Mouse (Mus musculus) limb, embryonic 15.5 days (tissue): ENCODE measurements around the gene Parp6. TPM values are rescaled to one million over a fixed set of nuclear protein-coding genes. Genes with fewer than 3 reads are reported as not detected.

ENCODE experiments used
- ATAC-seq: fragments of 200-750 bp; cut with Nextera tagmentation; 2 replicates; pipeline ENCODE4 v1.8.0; 2017; ENCODE audit warnings: low read depth, moderate TSS enrichment; ENCODE audit not compliant: insufficient number of reproducible peaks, low FRiP score, low TSS enrichment
- H3K27ac ChIP-seq: fragments of 300-500 bp; sonication (generic); 2 replicates; pipeline ENCODE4 v1.5.1; 2015; ENCODE audit warnings: moderate library complexity, mild to moderate bottlenecking, inconsistent platforms
- H3K27me3 ChIP-seq: fragments of 300-500 bp; sonication (generic); 2 replicates; pipeline ENCODE4 v1.6.1; 2015; ENCODE audit warnings: inconsistent platforms
- H3K36me3 ChIP-seq: fragments of 300-500 bp; sonication (generic); 2 replicates; pipeline ENCODE4 v1.6.1; 2015; ENCODE audit warnings: inconsistent platforms
- H3K4me1 ChIP-seq: fragments of 300-500 bp; sonication (generic); 2 replicates; pipeline ENCODE4 v1.6.1; 2015; ENCODE audit warnings: inconsistent platforms
- H3K4me2 ChIP-seq: fragments of 300-500 bp; sonication (generic); 2 replicates; pipeline ENCODE4 v1.6.1; 2015; ENCODE audit warnings: mild to moderate bottlenecking, inconsistent platforms
- H3K4me3 ChIP-seq: fragments of 300-500 bp; sonication (generic); 2 replicates; pipeline ENCODE4 v1.5.1; 2015; ENCODE audit warnings: mild to moderate bottlenecking, inconsistent platforms
- H3K9ac ChIP-seq: fragments of 300-500 bp; sonication (generic); 2 replicates; pipeline ENCODE4 v1.6.1; 2015; ENCODE audit warnings: inconsistent platforms
- H3K9me3 ChIP-seq: fragments of 300-500 bp; sonication (generic); 2 replicates; pipeline ENCODE4 v1.6.1; 2016; ENCODE audit warnings: inconsistent platforms
- WGBS: fragments of 180-500 bp; shearing (Covaris S2); methylation state at CpG from one replicate; pipeline ENCODE4 v1.1.7; 2015; 5-methylcytosine and 5-hydroxymethylcytosine counted together
- polyA plus RNA-seq: library from polyadenylated mRNA; unstranded; fragments of >200 nt; fragmentation: Nextera tagmentation; extraction: Ambion mirVana; gene quantifications from 2 replicates; pipeline ENCODE4 v1.2.1, GENCODE M21; 2015

Parp6 gene
- polyA plus RNA-seq, 1 experiment from 2014 or later = 27.8 TPM

GRCm38 (mm10) chr9:59668473-59668872 is 51.4 kb downstream of the Parp6 start:
- Histone ChIP-seq H3K4me3 (no peak overlapping the region), H3K9ac (no peak overlapping the region), H3K27ac (no peak overlapping the region), H3K9me3 (no peaks in the 10 kb centered on the region), H3K4me2 (no peak overlapping the region), H3K4me1 (no peaks in the 10 kb centered on the region), H3K36me3 (peaks cover 96% of the 10 kb centered on the region), H3K27me3 (no peaks in the 10 kb centered on the region)
- 91% methylated on average over 7 of the region's 7 CpGs for WGBS
- no peak for ATAC-seq

DNA sequence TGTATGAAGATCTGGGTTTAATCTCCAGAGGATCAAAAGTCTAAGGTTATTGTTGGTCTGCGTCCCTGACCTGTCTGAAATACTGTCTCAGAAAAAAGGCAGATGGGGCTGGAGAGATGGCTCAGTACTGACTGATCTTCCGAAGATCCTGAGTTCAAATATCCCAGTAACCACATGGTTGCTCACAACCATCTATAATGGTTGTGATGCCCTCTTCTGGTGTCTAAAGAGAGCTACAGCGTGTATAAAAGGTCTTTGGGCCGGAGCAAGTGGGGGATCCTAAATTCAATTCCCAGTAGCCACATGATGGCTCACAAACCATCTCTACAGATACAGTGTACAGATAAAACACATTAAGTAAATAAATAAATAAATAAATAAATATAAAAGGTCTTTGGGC is 52.1 kb downstream of the Parp6 start:
- 82% methylated on average over 4 of the region's 4 CpGs for WGBS
- no peaks in the 10 kb centered on the region for H3K9me3 ChIP-seq
- no peaks in the 10 kb centered on the region for H3K27me3 ChIP-seq
- no peak overlapping the region for H3K9ac ChIP-seq
- H3K36me3 ChIP-seq = peaks cover 97% of the 10 kb centered on the region
- H3K27ac ChIP-seq = no peak overlapping the region
- H3K4me3 ChIP-seq = no peak overlapping the region
- H3K4me2 ChIP-seq = no peak overlapping the region
- ATAC-seq = no peak
- H3K4me1 ChIP-seq = no peaks in the 10 kb centered on the region

GRCm38 (mm10) chr9:59672195-59672894 is 55.3 kb downstream of the Parp6 start:
- WGBS = 80% methylated on average over 12 of the region's 12 CpGs
- Histone ChIP-seq H3K36me3 (peaks cover 96% of the 10 kb centered on the region), H3K4me2 (no peak overlapping the region), H3K4me1 (no peaks in the 10 kb centered on the region), H3K4me3 (no peak overlapping the region), H3K9me3 (no peaks in the 10 kb centered on the region), H3K27ac (no peak overlapping the region; the same call in 1 of the 2 replicates), H3K9ac (no peak overlapping the region), H3K27me3 (no peaks in the 10 kb centered on the region)
- no peak for ATAC-seq

DNA sequence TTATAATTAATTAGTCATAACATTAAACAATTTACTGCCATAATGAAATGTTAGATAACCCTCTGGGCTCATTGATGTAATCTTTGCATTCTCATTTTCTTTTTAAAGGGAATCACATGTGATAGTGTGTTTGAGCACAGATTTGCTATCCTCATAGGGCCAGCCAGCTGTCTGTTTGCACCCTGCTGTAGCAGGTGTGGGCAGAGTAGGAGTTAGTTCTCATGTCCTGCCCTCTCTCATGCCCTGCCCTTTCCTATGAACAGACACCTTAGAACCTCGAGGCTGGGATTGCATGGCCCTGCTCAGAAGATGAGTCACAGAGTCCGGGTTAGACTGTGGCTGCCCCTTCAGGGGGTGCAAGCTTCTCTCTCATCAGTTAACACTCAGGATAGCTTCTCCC is 56.3 kb downstream of the Parp6 start:
- no peaks in the 10 kb centered on the region for H3K9me3 ChIP-seq
- no peaks in the 10 kb centered on the region for H3K27me3 ChIP-seq
- H3K4me3 ChIP-seq = no peak overlapping the region
- H3K4me1 ChIP-seq = no peaks in the 10 kb centered on the region
- 43% methylated on average over 2 of the region's 2 CpGs for WGBS
- H3K9ac ChIP-seq = no peak overlapping the region
- H3K27ac ChIP-seq = no peak overlapping the region
- H3K4me2 ChIP-seq = no peak overlapping the region
- no peak for ATAC-seq
- H3K36me3 ChIP-seq = peaks cover 95% of the 10 kb centered on the region

- no peak overlapping the region for H3K27ac ChIP-seq
- H3K9ac ChIP-seq = no peak overlapping the region
- H3K36me3 ChIP-seq = peaks cover 84% of the 10 kb centered on the region
- H3K4me1 ChIP-seq = peaks cover 12% of the 10 kb centered on the region
- WGBS = 88% methylated on average over 14 of the region's 14 CpGs
- no peak overlapping the region for H3K4me2 ChIP-seq
- H3K9me3 ChIP-seq = no peaks in the 10 kb centered on the region
- ATAC-seq = no peak
- no peak overlapping the region for H3K4me3 ChIP-seq
- H3K27me3 ChIP-seq = no peaks in the 10 kb centered on the region
Observed at GRCm38 (mm10) chr9:59675598-59675997, 58.5 kb downstream of the Parp6 start.

DNA sequence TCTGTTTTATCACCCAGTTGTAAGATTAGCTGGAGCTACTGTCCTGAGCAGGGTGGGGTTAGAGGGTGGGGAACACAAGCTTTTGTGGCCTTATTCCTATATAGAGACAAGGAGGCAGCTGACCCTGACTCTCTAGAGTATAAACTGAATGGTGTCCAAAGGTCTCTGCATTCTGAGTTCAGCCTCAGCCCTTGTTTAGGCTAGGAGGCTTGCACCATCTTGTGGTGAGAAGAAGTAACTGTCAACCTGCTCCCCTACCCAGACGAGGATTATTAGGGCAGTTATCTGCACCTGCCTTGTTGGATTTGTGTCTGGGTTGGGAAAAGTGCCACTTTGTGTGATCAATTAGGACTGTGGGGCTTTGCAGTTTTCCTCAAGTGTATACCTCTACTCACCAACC is 61.2 kb downstream of the Parp6 start:
- Histone ChIP-seq H3K36me3 (peaks cover 57% of the 10 kb centered on the region), H3K9ac (no peak overlapping the region), H3K27me3 (peaks cover 13% of the 10 kb centered on the region), H3K27ac (no peak overlapping the region), H3K4me3 (no peak overlapping the region), H3K4me2 (no peak overlapping the region), H3K9me3 (no peaks in the 10 kb centered on the region), H3K4me1 (peaks cover 12% of the 10 kb centered on the region)
- WGBS = 7% methylated on average over 1 of the region's 1 CpGs
- no peak for ATAC-seq

- Histone ChIP-seq H3K27ac (peak within 1 kb of the TSS; percentile 73), H3K36me3 (peaks cover 42% of the 10 kb centered on the region), H3K27me3 (peaks cover 13% of the 10 kb centered on the region), H3K9ac (peak within 1 kb of the TSS; percentile 40), H3K9me3 (no peaks in the 10 kb centered on the region), H3K4me2 (peak within 1 kb of the TSS; percentile 95), H3K4me3 (peak within 1 kb of the TSS; percentile 53), H3K4me1 (peaks cover 12% of the 10 kb centered on the region)
- ATAC-seq = peak; percentile 84
- 2% methylated on average over 47 of the region's 47 CpGs for WGBS
Observed at GRCm38 (mm10) chr9:59679678-59680533, 62.8 kb downstream of the Parp6 start, which contains the start of gene Gramd2. Gene Gramd2, plus strand, starts transcription at chr9:59680144.

GRCm38 (mm10) chr9:59680534-59680875 is 63.4 kb downstream of the Parp6 start:
- Histone ChIP-seq H3K4me3 (peak overlapping the region; percentile 53), H3K36me3 (peaks cover 36% of the 10 kb centered on the region), H3K4me2 (peak overlapping the region; percentile 95), H3K9ac (peak overlapping the region; percentile 40; the same call in 1 of the 2 replicates), H3K27ac (peak overlapping the region; percentile 73), H3K27me3 (peaks cover 13% of the 10 kb centered on the region), H3K4me1 (peaks cover 12% of the 10 kb centered on the region), H3K9me3 (no peaks in the 10 kb centered on the region)
- WGBS = 15% methylated on average over 16 of the region's 16 CpGs
- no peak for ATAC-seq

DNA sequence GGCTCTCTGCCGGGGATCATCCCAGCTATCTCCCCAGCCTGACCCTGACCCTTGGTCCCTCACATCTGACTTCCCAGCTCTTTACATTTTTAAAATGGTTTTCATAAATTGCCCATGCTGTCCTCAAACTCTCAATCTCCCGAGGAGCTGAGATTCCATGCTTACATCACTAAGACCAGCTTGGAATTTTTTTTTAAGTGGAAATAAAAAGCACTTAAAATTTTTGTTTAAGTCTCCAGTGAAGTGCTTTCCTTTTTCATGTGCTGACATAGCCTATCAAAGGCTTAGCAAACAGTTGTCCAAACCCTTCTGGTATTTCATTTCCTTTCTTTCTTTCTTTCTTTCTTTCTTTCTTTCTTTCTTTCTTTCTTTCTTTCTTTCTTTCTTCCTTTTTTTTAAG is 66.9 kb downstream of the Parp6 start:
- H3K27ac ChIP-seq = no peak overlapping the region
- 67% methylated on average over 2 of the region's 2 CpGs for WGBS
- no peak overlapping the region for H3K4me2 ChIP-seq
- H3K27me3 ChIP-seq = peaks cover 13% of the 10 kb centered on the region
- no peak overlapping the region for H3K4me3 ChIP-seq
- H3K9ac ChIP-seq = no peak overlapping the region
- H3K4me1 ChIP-seq = peaks cover 12% of the 10 kb centered on the region
- H3K36me3 ChIP-seq = peaks cover 5% of the 10 kb centered on the region
- no peak for ATAC-seq
- H3K9me3 ChIP-seq = no peaks in the 10 kb centered on the region

- ATAC-seq = no peak
- 26% methylated on average over 6 of the region's 6 CpGs for WGBS
- no peak overlapping the region for H3K9ac ChIP-seq
Observed at GRCm38 (mm10) chr9:59687416-59688046, 70.4 kb downstream of the Parp6 start.

GRCm38 (mm10) chr9:59691635-59692094 is 74.6 kb downstream of the Parp6 start:
- peak overlapping the region; percentile 34 for H3K4me3 ChIP-seq
- H3K4me2 ChIP-seq = peak overlapping the region; percentile 65
- WGBS = 4% methylated on average over 23 of the region's 23 CpGs
- ATAC-seq = peak; percentile 85
- H3K9me3 ChIP-seq = no peaks in the 10 kb centered on the region
- H3K27ac ChIP-seq = peak overlapping the region; percentile 88
- H3K36me3 ChIP-seq = no peaks in the 10 kb centered on the region
- H3K27me3 ChIP-seq = no peaks in the 10 kb centered on the region
- H3K9ac ChIP-seq = no peak overlapping the region
- peaks cover 23% of the 10 kb centered on the region for H3K4me1 ChIP-seq

More at GRCm38 (mm10) chr9:59687416-59688046, 70.4 kb downstream of the Parp6 start:
- H3K27me3 ChIP-seq = no peaks in the 10 kb centered on the region
- peaks cover 12% of the 10 kb centered on the region for H3K4me1 ChIP-seq
- H3K4me2 ChIP-seq = no peak overlapping the region
- H3K4me3 ChIP-seq = no peak overlapping the region
- H3K36me3 ChIP-seq = no peaks in the 10 kb centered on the region
- no peak overlapping the region for H3K27ac ChIP-seq
- no peaks in the 10 kb centered on the region for H3K9me3 ChIP-seq
